18 mouse cellular contexts compared by ENCODE assay signal in the genomic region with DNA sequence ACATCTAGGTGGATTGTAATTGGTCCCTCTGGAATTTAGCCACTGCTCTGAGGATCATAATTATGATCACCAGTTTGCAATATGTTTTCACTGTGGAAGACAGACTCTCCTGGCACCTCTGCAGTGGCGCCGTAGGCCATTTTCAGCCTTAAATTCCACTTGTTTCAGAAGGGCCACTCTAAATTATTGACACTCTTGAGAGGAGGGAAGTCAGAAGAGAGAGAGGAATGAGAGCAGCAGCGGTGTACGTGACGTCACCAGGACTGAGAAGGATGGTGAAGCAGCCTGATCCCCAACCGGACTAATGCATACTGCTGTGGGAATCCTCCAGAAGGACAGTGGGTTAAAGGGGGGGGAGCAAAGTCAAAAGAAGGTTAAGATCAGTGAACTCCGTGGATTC. TPM values are rescaled to one million over a fixed set of nuclear protein-coding genes. Genes with fewer than 3 reads are reported as not detected.
DNase-seq lines count a peak whose midpoint lies in the region; ATAC-seq and TF ChIP-seq lines count a peak whose summit lies in the region.
"Had no signal": no experiment of that assay in that cellular context is flagged by ENCODE, and none has a peak within 500 bp of the region (broad histone marks: within the 10 kb centered on the region; RNA-seq: fewer than 3 reads in every experiment).

No protein-coding gene starts in this region.

- H3K27me3 ChIP-seq in Patski = no peaks in the 10 kb centered on the region
- H3K27me3 ChIP-seq in lung, embryonic 16.5 days (ENCODE audit: control insufficient read depth, insufficient read depth, low read depth, low read length) = no peaks in the 10 kb centered on the region
- no peaks in the 10 kb centered on the region for H3K27me3 ChIP-seq in midbrain, embryonic 11.5 days (ENCODE audit: control insufficient read depth, insufficient read depth, low read length)
- H3K27me3 ChIP-seq: embryonic facial prominence, embryonic 13.5 days; forebrain, embryonic 12.5 days; heart, embryonic 13.5 days; hindbrain, embryonic 15.5 days had no signal

- H3K4me2 ChIP-seq in lung, embryonic 16.5 days (ENCODE audit: low read depth, low read length) = no peak overlapping the region
- no peak overlapping the region for H3K4me2 ChIP-seq in midbrain, embryonic 11.5 days
- H3K4me2 ChIP-seq: embryonic facial prominence, embryonic 13.5 days; forebrain, embryonic 12.5 days; heart, embryonic 13.5 days; hindbrain, embryonic 15.5 days had no signal

- in situ Hi-C loops in Patski (cut with MboI; ENCODE audit: low pct_unique_long_range_greater_than_20kb) = loop anchor here (5.0 kb wide), 1 partner anchor 39 kb away; a partner anchor contains a TSS

- no peak overlapping the region for H3K4me3 ChIP-seq in lung, embryonic 16.5 days (ENCODE audit: low read length)
- no peak overlapping the region for H3K4me3 ChIP-seq in midbrain, embryonic 11.5 days (ENCODE audit: low read depth, low read length)
- H3K4me3 ChIP-seq: embryonic facial prominence, embryonic 13.5 days; forebrain, embryonic 12.5 days; heart, embryonic 13.5 days; hindbrain, embryonic 15.5 days had no signal

- H3K9me3 ChIP-seq in lung, embryonic 16.5 days (ENCODE audit: control insufficient read depth, low read length) = no peaks in the 10 kb centered on the region
- H3K9me3 ChIP-seq in midbrain, embryonic 11.5 days (ENCODE audit: control insufficient read depth, low read length) = no peaks in the 10 kb centered on the region
- H3K9me3 ChIP-seq: embryonic facial prominence, embryonic 13.5 days; forebrain, embryonic 12.5 days; heart, embryonic 13.5 days; hindbrain, embryonic 15.5 days had no signal

- ATAC-seq in Patski = peak; percentile 37
- peak; percentile 71; the same call in 1 of the 2 replicates for ATAC-seq in lung, embryonic 16.5 days (ENCODE audit: low read depth)
- no peak for ATAC-seq in midbrain, embryonic 11.5 days (ENCODE audit: low FRiP score)
- ATAC-seq: forebrain, embryonic 16.5 days had no signal

- peak; percentile 57 for DNase-seq in Patski (ENCODE audit: low read depth, low spot score)
- peak; percentile 61 to 70 for DNase-seq in lung, adult 18-20 months
- DNase-seq in lung, postnatal 25 days (ENCODE audit: low spot score) = peak; percentile 75
- no peak for DNase-seq in midbrain, embryonic 11.5 days (ENCODE audit: low spot score, missing footprints)
- DNase-seq in left cerebral cortex, postnatal 14 days (ENCODE audit: low spot score in 2 of 2) = no peak
- DNase-seq in ovary, adult 18-20 months (ENCODE audit: low spot score) = no peak
- DNase-seq: adrenal gland, postnatal 10 days; cerebellum, adult 18-20 months; cerebellum, adult 9-11 months; cerebellum, postnatal 36 days; gastrocnemius, postnatal 14 days; heart, postnatal 36 days had no signal

- POLR2A ChIA-PET in Patski (lab: Charles Lee) = no interaction called here

- no peak for TF ChIP-seq CTCF in Patski (IDR thresholded peaks at IDR 0.05)

- WGBS in lung, embryonic 16.5 days = 61% methylated on average over 7 of the region's 7 CpGs
- WGBS in midbrain, embryonic 11.5 days = 90% methylated on average over 7 of the region's 7 CpGs

- H3K27ac ChIP-seq in lung, embryonic 16.5 days (ENCODE audit: low read length) = no peak overlapping the region
- no peak overlapping the region for H3K27ac ChIP-seq in midbrain, embryonic 11.5 days (ENCODE audit: low read depth, low read length)
- H3K27ac ChIP-seq: embryonic facial prominence, embryonic 13.5 days; forebrain, embryonic 12.5 days; heart, embryonic 13.5 days; hindbrain, embryonic 15.5 days had no signal

- H3K36me3 ChIP-seq in lung, embryonic 16.5 days (ENCODE audit: control insufficient read depth, insufficient read depth, low read length) = no peaks in the 10 kb centered on the region
- H3K36me3 ChIP-seq in midbrain, embryonic 11.5 days (ENCODE audit: control insufficient read depth, insufficient read depth, low read length) = no peaks in the 10 kb centered on the region
- H3K36me3 ChIP-seq: embryonic facial prominence, embryonic 13.5 days; forebrain, embryonic 12.5 days; heart, embryonic 13.5 days; hindbrain, embryonic 15.5 days had no signal

- H3K9ac ChIP-seq in lung, embryonic 16.5 days (ENCODE audit: low read length) = no peak overlapping the region
- no peak overlapping the region for H3K9ac ChIP-seq in midbrain, embryonic 11.5 days (ENCODE audit: low read length)
- H3K9ac ChIP-seq: embryonic facial prominence, embryonic 13.5 days; forebrain, embryonic 12.5 days; heart, embryonic 13.5 days; hindbrain, embryonic 15.5 days had no signal

- intact Hi-C loops in left cerebral cortex, postnatal 14 days (cut with DNase I) = loop anchor here (5.0 kb wide), 1 partner anchor 39 kb away; a partner anchor contains a TSS

- H3K4me1 ChIP-seq in lung, embryonic 16.5 days (replicated peaks; ENCODE audit: control insufficient read depth, insufficient read depth, low read length) = no peaks in the 10 kb centered on the region; the same call in 1 of the 2 replicates
- H3K4me1 ChIP-seq in midbrain, embryonic 11.5 days (ENCODE audit: control insufficient read depth, insufficient read depth, low read length) = no peaks in the 10 kb centered on the region

- CTCF ChIA-PET in Patski (lab: Charles Lee) = no interaction called here

RNA-seq across cellular contexts. Expression of a gene that starts 40.1 kb away (rescaled TPM):
- polyA plus RNA-seq in Patski (2021) = 53.2 TPM
- 2.5 and 2.6 TPM in 2 replicates for polyA plus RNA-seq in lung, embryonic 16.5 days (2015; fragmentation: Nextera tagmentation; extraction: Ambion mirVana)
- polyA plus RNA-seq in midbrain, embryonic 11.5 days (2014; fragmentation: Nextera tagmentation; extraction: Ambion mirVana) = 4.5 and 4.9 TPM in 2 replicates
- total RNA-seq in left cerebral cortex, postnatal 14 days (2021) = 10 to 100 TPM; 35.6 to 36.1 TPM

Comparison
In these comparisons a context has a peak if more than half of its experiments do, and no peak if none do; other contexts are left out.
1. DNase-seq: peak in Patski (single experiment), lung, adult 18-20 months (2 of 2) and lung, postnatal 25 days (single experiment); none in midbrain, embryonic 11.5 days (single experiment), left cerebral cortex, postnatal 14 days (0 of 2) and ovary, adult 18-20 months (single experiment).